Mouse (Mus musculus) stomach, embryonic 14.5 days (tissue): ENCODE data around the gene Elf2. TPM values are rescaled to one million over a fixed set of nuclear protein-coding genes. Genes with fewer than 3 reads are reported as not detected.

Source experiments
- ATAC-seq: fragments of 200-750 bp; cut with Nextera tagmentation; 2 replicates; pipeline ENCODE4 v1.8.0; 2017; ENCODE audit warnings: low read depth, moderate TSS enrichment; ENCODE audit not compliant: insufficient number of reproducible peaks, insufficient read depth, low FRiP score
- H3K27ac ChIP-seq: fragments of 300-500 bp; sonication (generic); 2 replicates; pipeline ENCODE4 v1.5.1; 2014; ENCODE audit warnings: mild to moderate bottlenecking, low read length, moderate library complexity, mixed read lengths
- H3K27me3 ChIP-seq: fragments of 300-500 bp; sonication (generic); 2 replicates; pipeline ENCODE4 v1.6.1; 2014; ENCODE audit warnings: low read length, control low read depth, mixed read lengths; ENCODE audit not compliant: control insufficient read depth, insufficient read depth
- H3K36me3 ChIP-seq: fragments of 300-500 bp; sonication (generic); 2 replicates; pipeline ENCODE4 v1.6.1; 2014; ENCODE audit warnings: mild to moderate bottlenecking, control low read depth, low read length, moderate library complexity, mixed read lengths; ENCODE audit not compliant: control insufficient read depth, insufficient read depth
- H3K4me1 ChIP-seq: fragments of 300-500 bp; sonication (generic); 2 replicates; pipeline ENCODE4 v1.6.1; 2014; ENCODE audit warnings: low read length, control low read depth, mixed read lengths; ENCODE audit not compliant: control insufficient read depth, insufficient read depth
- H3K4me2 ChIP-seq: fragments of 300-500 bp; sonication (generic); replicated peaks from 2 replicates; pipeline ENCODE4 v1.6.1; 2014; ENCODE audit warnings: low read depth, low read length, control low read depth
- H3K4me3 ChIP-seq: fragments of 300-500 bp; sonication (generic); 2 replicates; pipeline ENCODE4 v1.5.1; 2014; ENCODE audit warnings: low read depth, low read length, control low read depth
- H3K9ac ChIP-seq: fragments of 300-500 bp; sonication (generic); replicated peaks from 2 replicates; pipeline ENCODE4 v1.6.1; 2014; ENCODE audit warnings: low read depth, mild to moderate bottlenecking, control low read depth, low read length, moderate library complexity, mixed read lengths
- H3K9me3 ChIP-seq: fragments of 300-500 bp; sonication (generic); 2 replicates; pipeline ENCODE4 v1.6.1; 2016; ENCODE audit warnings: low read depth, low read length, control low read depth; ENCODE audit not compliant: control insufficient read depth
- WGBS: fragments of 180-500 bp; shearing (Covaris S2); extraction: QIAGEN DNeasy Blood & Tissue Kit; methylation state at CpG from one replicate; pipeline ENCODE4 v1.1.7; 2014; 5-methylcytosine and 5-hydroxymethylcytosine counted together
- polyA plus RNA-seq: library from polyadenylated mRNA; unstranded; fragments of >200 nt; fragmentation: Nextera tagmentation; extraction: Ambion mirVana; gene quantifications from 2 replicates; pipeline ENCODE4 v1.2.1, GENCODE M21; 2014

Gene Elf2
- polyA plus RNA-seq, 1 experiment from 2014 or later = 72.6 TPM

- Histone ChIP-seq H3K4me2 (peak overlapping the region; percentile 61), H3K4me3 (peak overlapping the region; percentile 37), H3K9ac (no peak overlapping the region), H3K27me3 (no peaks in the 10 kb centered on the region), H3K36me3 (no peaks in the 10 kb centered on the region), H3K4me1 (no peaks in the 10 kb centered on the region), H3K9me3 (no peaks in the 10 kb centered on the region), H3K27ac (no peak overlapping the region)
- no peak for ATAC-seq
- WGBS = 12% methylated on average over 3 of the region's 3 CpGs
Observed at GRCm38 (mm10) chr3:51365517-51365882, 25.0 kb upstream of the Elf2 start.

DNA sequence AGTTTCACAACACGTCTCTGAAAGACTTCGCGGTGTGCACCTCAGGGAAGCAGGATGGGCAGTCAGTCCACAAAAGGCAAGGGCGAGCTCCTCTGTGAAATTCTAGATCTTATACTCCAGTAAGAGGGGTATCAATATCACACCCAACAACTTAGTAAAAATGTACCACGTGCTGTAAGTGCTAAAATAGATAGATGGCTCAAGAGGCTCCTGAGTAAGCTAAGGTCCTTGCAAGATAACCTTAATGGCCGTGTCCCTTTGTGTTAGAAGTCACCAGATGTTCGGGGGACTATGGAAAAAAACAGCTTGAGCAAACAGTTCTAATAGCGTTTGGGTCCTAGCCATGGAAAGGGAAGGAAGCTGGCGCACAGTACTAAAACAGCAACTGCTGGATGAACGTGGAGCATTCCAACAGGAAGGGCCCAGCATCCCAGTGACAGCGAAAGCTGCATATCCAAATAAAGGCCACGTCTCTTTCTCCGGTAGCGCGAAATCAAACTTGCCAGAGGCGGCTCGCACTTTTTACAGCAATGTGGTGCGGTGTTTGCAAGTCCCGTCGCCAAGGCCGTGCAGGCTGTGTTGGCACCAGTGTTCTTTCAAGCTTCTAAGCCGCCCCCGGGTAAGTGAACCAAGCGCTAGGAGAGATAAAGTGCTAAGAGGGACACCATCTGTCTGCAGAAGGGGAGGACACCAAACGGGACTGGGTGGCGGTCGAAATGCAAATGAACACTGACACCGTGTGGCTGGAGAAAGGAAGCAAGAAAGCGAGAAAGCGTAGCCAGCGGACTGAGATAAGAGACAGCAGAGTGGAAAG lies 24.4 kb upstream of the Elf2 start:
- ATAC-seq = peak; percentile 83; the same call in 1 of the 2 replicates
- Histone ChIP-seq H3K4me3 (peak overlapping the region; percentile 37), H3K4me1 (no peaks in the 10 kb centered on the region), H3K9me3 (no peaks in the 10 kb centered on the region), H3K4me2 (peak overlapping the region; percentile 61), H3K27me3 (no peaks in the 10 kb centered on the region), H3K9ac (peak overlapping the region; percentile 15; the same call in 1 of the 2 replicates), H3K27ac (no peak overlapping the region), H3K36me3 (no peaks in the 10 kb centered on the region)
- 6% methylated on average over 31 of the region's 31 CpGs for WGBS

GRCm38 (mm10) chr3:51361066-51361465 lies 20.6 kb upstream of the Elf2 start:
- Histone ChIP-seq H3K36me3 (no peaks in the 10 kb centered on the region), H3K4me1 (no peaks in the 10 kb centered on the region), H3K4me2 (no peak overlapping the region), H3K27ac (no peak overlapping the region), H3K9me3 (no peaks in the 10 kb centered on the region), H3K4me3 (no peak overlapping the region), H3K27me3 (no peaks in the 10 kb centered on the region), H3K9ac (no peak overlapping the region)
- 33% methylated on average over 9 of the region's 9 CpGs for WGBS
- ATAC-seq = no peak

- H3K4me2 ChIP-seq = peak overlapping the region; percentile 77; the same call in 1 of the 2 replicates
- no peaks in the 10 kb centered on the region for H3K36me3 ChIP-seq
- H3K4me1 ChIP-seq = no peaks in the 10 kb centered on the region
- no peaks in the 10 kb centered on the region for H3K9me3 ChIP-seq
- ATAC-seq = no peak
- H3K4me3 ChIP-seq = peak overlapping the region; percentile 66; the same call in 1 of the 2 replicates
- WGBS = 29% methylated on average over 14 of the region's 14 CpGs
- H3K27me3 ChIP-seq = no peaks in the 10 kb centered on the region
- no peak overlapping the region for H3K9ac ChIP-seq
- H3K27ac ChIP-seq = no peak overlapping the region
Observed at GRCm38 (mm10) chr3:51359558-51360307, 19.3 kb upstream of the Elf2 start.

- Histone ChIP-seq H3K27me3 (no peaks in the 10 kb centered on the region), H3K9me3 (no peaks in the 10 kb centered on the region), H3K9ac (peak overlapping the region; percentile 45), H3K4me1 (no peaks in the 10 kb centered on the region), H3K4me2 (peak overlapping the region; percentile 77), H3K27ac (0 out of 2 replicates have a peak overlapping the region, but pooled peaks have one; percentile 10), H3K4me3 (peak overlapping the region; percentile 66), H3K36me3 (no peaks in the 10 kb centered on the region)
- WGBS = under 1% methylated on average over 49 of the region's 50 CpGs
- ATAC-seq = peak; percentile 80
Observed at GRCm38 (mm10) chr3:51358660-51359557, 18.4 kb upstream of the Elf2 start.

DNA sequence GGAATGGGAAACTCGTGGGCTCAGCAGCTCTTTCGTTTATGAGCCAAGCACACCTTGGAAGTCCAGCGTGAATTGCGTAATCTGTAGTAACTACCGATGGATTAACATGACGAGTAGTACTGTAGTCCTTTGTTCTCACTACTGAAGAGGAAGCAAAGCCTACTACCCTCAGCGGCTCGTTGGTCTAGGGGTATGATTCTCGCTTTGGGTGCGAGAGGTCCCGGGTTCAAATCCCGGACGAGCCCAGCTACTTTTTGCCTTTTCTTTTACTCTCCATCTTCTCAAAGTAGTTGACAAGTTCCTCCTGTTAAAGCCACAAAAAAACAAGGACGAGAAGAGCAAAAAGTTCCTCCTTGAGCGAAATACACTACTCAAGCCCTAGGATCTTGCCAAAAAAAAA lies 17.7 kb upstream of the Elf2 start:
- Histone ChIP-seq H3K9me3 (no peaks in the 10 kb centered on the region), H3K4me1 (no peaks in the 10 kb centered on the region), H3K27me3 (no peaks in the 10 kb centered on the region), H3K36me3 (no peaks in the 10 kb centered on the region), H3K27ac (no peak overlapping the region), H3K4me2 (peak overlapping the region; percentile 77), H3K4me3 (peak overlapping the region; percentile 66), H3K9ac (peak overlapping the region; percentile 45; the same call in 1 of the 2 replicates)
- 1% methylated on average over 15 of the region's 15 CpGs for WGBS
- ATAC-seq = peak; percentile 47; the same call in 1 of the 2 replicates

- H3K4me1 ChIP-seq = no peaks in the 10 kb centered on the region
- no peak overlapping the region for H3K9ac ChIP-seq
- no peaks in the 10 kb centered on the region for H3K27me3 ChIP-seq
- no peak overlapping the region for H3K27ac ChIP-seq
- 11% methylated on average over 14 of the region's 14 CpGs for WGBS
- no peaks in the 10 kb centered on the region for H3K36me3 ChIP-seq
- H3K4me3 ChIP-seq = peak overlapping the region; percentile 66
- H3K4me2 ChIP-seq = peak overlapping the region; percentile 42
- H3K9me3 ChIP-seq = no peaks in the 10 kb centered on the region
- no peak for ATAC-seq
Observed at GRCm38 (mm10) chr3:51357624-51358023, 17.2 kb upstream of the Elf2 start.

DNA sequence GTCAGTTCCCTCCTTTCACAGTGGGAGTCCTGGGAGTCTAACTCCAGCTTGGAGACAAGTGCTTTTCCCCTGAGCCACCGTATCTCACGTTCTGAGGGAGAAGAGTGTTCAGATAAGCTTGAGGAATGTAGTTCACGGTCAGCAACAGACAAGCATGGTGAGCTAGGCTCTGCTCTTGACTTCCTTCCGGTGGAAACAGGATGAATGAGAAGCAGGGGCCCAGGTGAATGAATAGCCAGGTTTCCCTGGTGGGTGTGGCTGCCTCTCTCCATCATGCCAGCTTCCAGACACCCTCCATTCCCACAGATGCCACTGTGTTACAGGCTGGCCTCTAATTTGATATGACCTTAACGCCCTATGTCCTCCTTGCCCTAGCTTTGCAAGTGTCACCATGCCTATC lies 16.6 kb upstream of the Elf2 start:
- no peak for ATAC-seq
- Histone ChIP-seq H3K4me3 (no peak overlapping the region), H3K9me3 (no peaks in the 10 kb centered on the region), H3K27me3 (no peaks in the 10 kb centered on the region), H3K4me1 (no peaks in the 10 kb centered on the region), H3K27ac (no peak overlapping the region), H3K36me3 (no peaks in the 10 kb centered on the region), H3K4me2 (no peak overlapping the region), H3K9ac (no peak overlapping the region)
- WGBS = 50% methylated on average over 5 of the region's 5 CpGs
